In the genomic region with DNA sequence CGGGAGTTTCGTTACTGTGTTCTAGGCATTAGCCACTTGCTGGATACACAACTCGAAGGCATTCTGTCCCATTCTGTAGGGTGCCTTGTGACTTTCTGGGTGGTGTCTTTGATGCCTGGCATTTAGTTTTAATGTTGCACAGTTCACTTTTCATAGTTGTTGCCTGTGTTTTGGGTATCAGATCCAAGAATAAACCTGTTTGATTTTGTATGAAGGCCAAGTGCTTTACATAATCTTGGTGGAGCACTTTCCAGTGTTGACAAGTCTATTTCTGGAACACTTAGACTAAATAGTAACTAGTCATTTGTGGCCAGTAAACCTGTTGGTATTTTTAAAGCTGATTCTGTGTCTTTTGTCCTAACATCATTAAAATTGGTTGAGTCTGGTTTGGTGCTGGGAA, we compare ENCODE assay signal across 21 mouse cellular contexts.
DNase-seq lines count a peak whose midpoint lies in the region; ATAC-seq lines count a peak whose summit lies in the region.
"Had no signal": no experiment of that assay in that cellular context is flagged by ENCODE, and none has a peak within 500 bp of the region (broad histone marks: within the 10 kb centered on the region; RNA-seq: fewer than 3 reads in every experiment).

No protein-coding gene starts in this region.

- no peak overlapping the region for H3K4me3 ChIP-seq in kidney, embryonic 14.5 days (ENCODE audit: low read length)
- H3K4me3 ChIP-seq: embryonic facial prominence, embryonic 15.5 days; hindbrain, embryonic 15.5 days; liver, embryonic 15.5 days; midbrain, embryonic 15.5 days; neural tube, embryonic 12.5 days had no signal

- no peaks in the 10 kb centered on the region for H3K9me3 ChIP-seq in kidney, embryonic 14.5 days (ENCODE audit: control insufficient read depth, low read length)
- H3K9me3 ChIP-seq: embryonic facial prominence, embryonic 15.5 days; hindbrain, embryonic 15.5 days; liver, embryonic 15.5 days; midbrain, embryonic 15.5 days; neural tube, embryonic 12.5 days had no signal

- H3K27me3 ChIP-seq in kidney, embryonic 14.5 days (ENCODE audit: control insufficient read depth, insufficient read depth, low read length) = no peaks in the 10 kb centered on the region
- H3K27me3 ChIP-seq: embryonic facial prominence, embryonic 15.5 days; hindbrain, embryonic 15.5 days; liver, embryonic 15.5 days; midbrain, embryonic 15.5 days; neural tube, embryonic 12.5 days had no signal

- H3K4me1 ChIP-seq in kidney, embryonic 14.5 days (ENCODE audit: control insufficient read depth, insufficient read depth, low read length) = no peaks in the 10 kb centered on the region
- H3K4me1 ChIP-seq: embryonic facial prominence, embryonic 15.5 days; hindbrain, embryonic 15.5 days; liver, embryonic 15.5 days; midbrain, embryonic 15.5 days; neural tube, embryonic 12.5 days had no signal

- 90% methylated on average over 3 of the region's 3 CpGs for WGBS in kidney, embryonic 14.5 days

- no peak for ATAC-seq in kidney, embryonic 14.5 days (ENCODE audit: low FRiP score, low TSS enrichment)
- ATAC-seq: CD4-positive, CD25-positive, alpha-beta regulatory T cell, adult 4 months; forebrain, embryonic 14.5 days; midbrain, embryonic 15.5 days had no signal

- H3K4me2 ChIP-seq in kidney, embryonic 14.5 days (replicated peaks; ENCODE audit: low read depth, low read length) = no peak overlapping the region
- H3K4me2 ChIP-seq: embryonic facial prominence, embryonic 15.5 days; hindbrain, embryonic 15.5 days; liver, embryonic 15.5 days; midbrain, embryonic 15.5 days; neural tube, embryonic 12.5 days had no signal

- H3K27ac ChIP-seq in kidney, embryonic 14.5 days (ENCODE audit: low read depth, low read length) = no peak overlapping the region
- H3K27ac ChIP-seq: embryonic facial prominence, embryonic 15.5 days; hindbrain, embryonic 15.5 days; liver, embryonic 15.5 days; macrophage; midbrain, embryonic 15.5 days; neural tube, embryonic 12.5 days had no signal

- H3K36me3 ChIP-seq in kidney, embryonic 14.5 days (ENCODE audit: control insufficient read depth, insufficient read depth, low read length) = no peaks in the 10 kb centered on the region
- H3K36me3 ChIP-seq: embryonic facial prominence, embryonic 15.5 days; hindbrain, embryonic 15.5 days; liver, embryonic 15.5 days; midbrain, embryonic 15.5 days; neural tube, embryonic 12.5 days had no signal

- DNase-seq in heart, adult 18-20 months = peak; percentile 25 to 55
- DNase-seq in heart, postnatal 4 days = no peak
- DNase-seq in kidney, adult 11 months = peak; percentile 19
- DNase-seq in lung, postnatal 25 days (ENCODE audit: low spot score) = peak; percentile 54
- no peak for DNase-seq in lung, postnatal 10 days
- no peak for DNase-seq in thymus, postnatal 10 days (ENCODE audit: low spot score in 2 of 2)
- DNase-seq: adrenal gland, postnatal 14 days; cerebellum, adult 8-10 months; gastrocnemius, postnatal 25 days; layer of hippocampus, adult 9-11 months; right cerebral cortex, postnatal 25 days; spleen, adult 18-20 months had no signal

- no peak overlapping the region for H3K9ac ChIP-seq in kidney, embryonic 14.5 days (ENCODE audit: low read depth, low read length)
- H3K9ac ChIP-seq: embryonic facial prominence, embryonic 15.5 days; hindbrain, embryonic 15.5 days; liver, embryonic 15.5 days; midbrain, embryonic 15.5 days; neural tube, embryonic 12.5 days had no signal

Comparison
In these comparisons a context has a peak if more than half of its experiments do, and no peak if none do; other contexts are left out.
1. DNase-seq: peak in heart, adult 18-20 months (2 of 2), kidney, adult 11 months (single experiment) and lung, postnatal 25 days (single experiment); none in heart, postnatal 4 days (single experiment), lung, postnatal 10 days (single experiment) and thymus, postnatal 10 days (0 of 2).